Mouse (Mus musculus) left cerebral cortex, adult 2 months (tissue): ENCODE measurements at regions not wholly inside any gene's neighbourhood (a gene's known extent, or its start where the extent isn't known, plus 50 kb on each side); places are given as distances from the start of the nearest gene placed in this dataset.
A peak's percentile ranks its signal among the peaks of the same experiment; 100 is the strongest.

Source experiments
- DNase-seq, 2 experiments: peaks; one replicate each; pipeline ENCODE4 v3.0.0; 2021 to 2022; ENCODE audit warnings: low spot score in 2 of 2, mixed read lengths in 1 of 2; ENCODE audit errors: extremely low spot score in 1 of 2
- H3K27ac ChIP-seq: fragments of 200-600 bp; 2 replicates; pipeline ENCODE4 v1.8.1; 2022
- H3K4me3 ChIP-seq: fragments of 200-600 bp; 2 replicates; pipeline ENCODE4 v1.8.1; 2022
- CTCF ChIP-seq: fragments of 200-600 bp; IDR thresholded peaks from 2 replicates; pipeline ENCODE4 v1.8.1; 2022; ENCODE audit warnings: antibody characterized with exemption, mild to moderate bottlenecking, moderate library complexity
- intact Hi-C: fragments of 180-260 bp; cut with DNase I; formaldehyde crosslinking; loops from one replicate; pipeline ENCODE4 v1.15.1; 2025

GRCm38 (mm10) chr12:25208670-25209332, 111.9 kb upstream of the Id2 start:
- Histone ChIP-seq H3K4me3 (no peak overlapping the region), H3K27ac (no peak overlapping the region)
- no peak for TF ChIP-seq CTCF
- intact Hi-C loops: no loop called here
- no peak for DNase-seq

- no peak for DNase-seq
- no peak for TF ChIP-seq CTCF
- Histone ChIP-seq H3K27ac (no peak overlapping the region), H3K4me3 (no peak overlapping the region)
- intact Hi-C loops: no loop called here
These were observed 106.6 kb upstream of the Id2 start for GRCm38 (mm10) chr12:25203371-25204067.

GRCm38 (mm10) chr12:25200161-25200560, 103.2 kb upstream of the Id2 start:
- intact Hi-C loops: no loop called here
- TF ChIP-seq CTCF: no peak
- no peak overlapping the region for H3K4me3 ChIP-seq
- no peak overlapping the region for H3K27ac ChIP-seq
- DNase-seq: no peak

- H3K4me3 ChIP-seq: no peak overlapping the region
- no peak overlapping the region for H3K27ac ChIP-seq
- no peak for DNase-seq
- TF ChIP-seq CTCF: no peak
- intact Hi-C loops: no loop called here
These were observed 100.8 kb upstream of the Id2 start for GRCm38 (mm10) chr12:25197757-25198156.

- Histone ChIP-seq H3K27ac (no peak overlapping the region), H3K4me3 (no peak overlapping the region)
- intact Hi-C loops: no loop called here
- no peak for DNase-seq
- TF ChIP-seq CTCF: no peak
These were observed 99.1 kb upstream of the Id2 start for GRCm38 (mm10) chr12:25196022-25196421.

- intact Hi-C loops: no loop called here
- Histone ChIP-seq H3K4me3 (no peak overlapping the region), H3K27ac (no peak overlapping the region)
- no peak for TF ChIP-seq CTCF
- DNase-seq: no peak
These were observed 95.3 kb upstream of the Id2 start for GRCm38 (mm10) chr12:25192216-25192615.

GRCm38 (mm10) chr12:25190360-25190759, 93.4 kb upstream of the Id2 start:
- Histone ChIP-seq H3K27ac (no peak overlapping the region; the same call in 1 of the 2 replicates), H3K4me3 (no peak overlapping the region)
- no peak for TF ChIP-seq CTCF
- intact Hi-C loops: no loop called here
- no peak for DNase-seq

GRCm38 (mm10) chr12:25189174-25189761, 92.3 kb upstream of the Id2 start:
- peak overlapping the region; percentile 83 for H3K27ac ChIP-seq
- no peak overlapping the region for H3K4me3 ChIP-seq
- no peak for TF ChIP-seq CTCF
- peak; percentile 50 to 80 for DNase-seq
- intact Hi-C loops: loop anchor here (2.0 to 5.0 kb wide), 4 partner anchors 90 to 898 kb away; no protein-coding TSS in a partner anchor

GRCm38 (mm10) chr12:25188556-25188955, 91.6 kb upstream of the Id2 start:
- H3K4me3 ChIP-seq: no peak overlapping the region
- intact Hi-C loops: loop anchor here (2.0 to 5.0 kb wide), 4 partner anchors 90 to 899 kb away; no protein-coding TSS in a partner anchor
- TF ChIP-seq CTCF: no peak
- no peak for DNase-seq
- H3K27ac ChIP-seq: peak overlapping the region; percentile 74

- Histone ChIP-seq H3K4me3 (no peak overlapping the region), H3K27ac (no peak overlapping the region)
- intact Hi-C loops: loop anchor here (5.0 kb wide), 2 partner anchors 465 to 900 kb away; no protein-coding TSS in a partner anchor
- DNase-seq: no peak
- no peak for TF ChIP-seq CTCF
These were observed 90.3 kb upstream of the Id2 start for GRCm38 (mm10) chr12:25187216-25187615.

- no peak overlapping the region for H3K27ac ChIP-seq
- intact Hi-C loops: no loop called here
- H3K4me3 ChIP-seq: no peak overlapping the region
These were observed 85.7 kb upstream of the Id2 start for GRCm38 (mm10) chr12:25182680-25183079.

GRCm38 (mm10) chr12:25181317-25181716, 84.4 kb upstream of the Id2 start:
- intact Hi-C loops: no loop called here
- Histone ChIP-seq H3K27ac (no peak overlapping the region), H3K4me3 (no peak overlapping the region)
- TF ChIP-seq CTCF: no peak
- DNase-seq: no peak

More at GRCm38 (mm10) chr12:25182680-25183079, 85.7 kb upstream of the Id2 start:
- DNase-seq: no peak
- TF ChIP-seq CTCF: no peak
